Mouse (Mus musculus): ENCODE data around the gene Mgmt.

Gene Mgmt

GRCm38 (mm10) chr7:137061109-137061508, 166.7 kb downstream of the Mgmt start:
- DNase-seq (ENCODE audit: low spot score): no peak

DNA sequence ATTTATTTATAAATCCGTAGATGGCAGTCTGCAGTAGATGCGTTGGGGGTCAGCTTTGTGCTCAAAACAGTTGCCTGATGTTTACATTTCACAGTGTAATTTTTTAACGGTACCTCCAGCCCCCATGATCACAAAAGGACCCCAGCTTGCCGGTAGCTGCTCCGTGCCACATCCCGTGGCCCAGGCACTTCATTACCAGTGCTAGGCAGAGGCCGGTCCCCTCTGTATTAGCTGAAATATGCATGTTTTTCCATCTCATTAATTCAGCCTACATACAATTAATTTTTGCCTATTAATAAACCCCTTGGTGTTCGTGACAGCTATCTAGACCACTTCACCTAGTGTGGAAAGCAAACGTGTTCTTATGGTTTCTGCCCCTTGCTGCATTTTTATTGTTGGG, 169.8 kb downstream of the Mgmt start:
- DNase-seq (ENCODE audit: low spot score): no peak

- DNase-seq (ENCODE audit: low spot score): no peak
These were observed 171.0 kb downstream of the Mgmt start for GRCm38 (mm10) chr7:137065408-137065807.

DNA sequence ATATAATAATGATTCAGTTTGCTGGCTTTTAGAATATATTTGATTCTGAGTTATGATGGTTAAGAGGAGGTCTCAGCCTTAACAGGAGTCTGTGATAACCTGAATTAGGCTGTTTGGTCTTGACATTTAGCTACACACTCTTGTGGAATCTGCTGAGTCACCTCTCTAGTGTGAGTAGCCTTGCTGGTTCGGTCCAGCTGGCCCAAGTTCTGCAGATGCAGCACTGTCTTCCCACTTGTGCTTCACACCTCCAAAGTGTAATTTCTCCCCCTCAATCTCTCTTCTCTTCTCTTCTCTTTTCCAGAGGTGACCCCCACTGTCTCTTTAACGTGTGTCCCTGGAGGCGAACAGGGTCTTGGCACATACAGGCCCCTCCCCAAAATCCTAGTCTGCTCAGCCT, 171.8 kb downstream of the Mgmt start:
- no peak for DNase-seq (ENCODE audit: low spot score)

- no peak for DNase-seq (ENCODE audit: low spot score)
These were observed 172.6 kb downstream of the Mgmt start for GRCm38 (mm10) chr7:137066997-137067396.

GRCm38 (mm10) chr7:137067758-137068157, 173.3 kb downstream of the Mgmt start:
- DNase-seq (ENCODE audit: low spot score): no peak

- DNase-seq (ENCODE audit: low spot score): no peak
These were observed 174.4 kb downstream of the Mgmt start for GRCm38 (mm10) chr7:137068796-137069195.

DNA sequence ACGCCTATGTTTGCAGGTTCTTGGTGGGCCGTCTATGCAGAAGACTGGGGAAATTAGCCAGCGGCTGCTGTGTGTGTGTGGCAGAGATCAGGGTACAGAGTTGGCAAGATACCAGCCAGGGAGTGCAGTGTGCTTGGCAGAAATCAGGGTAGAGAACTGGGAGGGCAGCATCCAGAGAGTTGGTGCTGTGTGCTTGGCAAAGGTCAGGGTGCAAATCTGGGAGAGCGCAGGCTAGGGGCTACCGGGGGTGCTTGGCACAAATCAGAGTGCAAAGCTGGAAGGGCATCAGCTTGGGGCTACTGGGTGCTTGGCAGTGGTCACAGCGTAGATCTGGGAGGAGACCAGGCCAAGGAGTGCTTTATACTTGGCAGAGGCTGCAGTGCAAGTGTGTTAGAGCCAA, 175.4 kb downstream of the Mgmt start:
- DNase-seq (ENCODE audit: low spot score): no peak

DNA sequence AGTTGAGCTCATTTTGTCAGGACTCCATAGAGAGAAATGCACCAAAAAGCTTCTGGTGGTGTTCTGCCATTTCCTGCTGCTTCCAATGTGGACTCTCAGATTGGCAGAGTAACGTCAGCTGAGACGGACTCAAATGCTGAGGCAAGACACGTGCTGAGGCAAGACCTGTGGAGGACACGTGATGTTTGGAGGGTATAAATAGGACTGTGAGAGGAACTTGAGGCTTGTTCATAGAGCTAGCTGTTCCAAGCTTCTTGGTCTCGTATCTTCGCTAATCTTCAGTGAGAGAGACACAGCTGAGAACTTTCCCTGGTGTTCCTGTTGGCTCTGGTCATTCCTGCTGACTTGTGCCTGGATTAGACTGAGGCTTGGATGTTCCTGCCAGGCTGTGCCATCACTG, 176.9 kb downstream of the Mgmt start:
- DNase-seq (ENCODE audit: low spot score): no peak

DNA sequence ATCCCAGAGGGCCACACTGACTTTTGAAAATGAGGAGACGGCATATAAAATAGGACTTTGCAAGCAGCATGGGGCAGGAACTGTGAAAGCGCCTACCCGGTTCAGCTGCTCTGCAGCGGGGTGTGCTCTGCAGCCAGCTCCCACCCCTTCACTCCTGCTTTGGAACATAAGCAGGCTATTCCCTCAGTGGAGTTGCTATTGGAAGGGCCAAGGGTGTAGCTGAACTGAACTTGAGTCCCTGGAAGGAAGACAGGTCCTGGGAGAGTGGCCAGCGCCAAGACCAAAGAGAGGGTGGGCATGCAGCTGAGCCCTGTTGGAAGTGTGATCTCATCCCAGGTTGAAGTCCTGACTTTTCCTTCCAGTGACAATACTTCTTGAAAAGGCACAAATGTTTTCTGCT, 179.5 kb downstream of the Mgmt start:
- peak; percentile 46 for DNase-seq (ENCODE audit: low spot score)

DNA sequence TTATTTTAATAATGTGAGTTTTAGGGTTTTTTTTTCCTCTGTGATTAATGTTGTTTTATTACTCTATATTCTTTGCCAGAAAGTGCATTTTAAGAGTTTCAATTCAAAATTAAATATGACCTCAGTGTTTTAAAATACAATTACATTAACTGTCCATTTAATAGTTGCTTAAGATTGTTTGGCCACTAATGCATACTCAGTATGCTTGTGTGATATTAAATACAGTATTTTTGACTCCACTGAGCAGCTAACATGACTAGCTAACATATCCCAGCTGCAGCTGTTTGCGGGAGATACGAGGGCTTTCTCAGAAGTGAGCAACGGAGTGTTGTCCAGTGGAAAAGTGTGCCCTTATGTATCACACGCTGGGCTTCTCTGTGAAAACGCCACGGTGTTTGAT, 179.9 kb downstream of the Mgmt start:
- no peak for DNase-seq (ENCODE audit: low spot score)

DNA sequence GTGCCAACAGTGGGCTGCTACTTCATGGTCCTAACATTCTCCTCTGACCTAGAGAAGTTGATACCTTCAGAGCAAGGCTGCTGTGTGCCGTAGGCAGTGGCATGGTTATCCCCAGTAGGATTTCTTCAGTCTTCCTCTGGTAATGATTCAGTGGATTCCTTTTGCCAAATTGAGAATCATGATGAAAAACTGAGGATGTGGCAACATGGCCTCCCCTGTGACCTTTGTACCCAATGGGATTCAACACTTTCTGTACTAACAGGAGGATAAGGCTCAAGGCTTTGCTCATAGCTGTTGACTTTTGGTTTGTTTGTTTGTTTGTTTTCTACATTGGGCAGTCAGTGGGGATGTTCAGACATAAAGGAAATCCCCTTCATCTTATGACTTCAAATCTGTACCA, 180.9 kb downstream of the Mgmt start:
- DNase-seq (ENCODE audit: low spot score): no peak

- DNase-seq (ENCODE audit: low spot score): no peak
These were observed 185.8 kb downstream of the Mgmt start for GRCm38 (mm10) chr7:137080171-137080570.

DNA sequence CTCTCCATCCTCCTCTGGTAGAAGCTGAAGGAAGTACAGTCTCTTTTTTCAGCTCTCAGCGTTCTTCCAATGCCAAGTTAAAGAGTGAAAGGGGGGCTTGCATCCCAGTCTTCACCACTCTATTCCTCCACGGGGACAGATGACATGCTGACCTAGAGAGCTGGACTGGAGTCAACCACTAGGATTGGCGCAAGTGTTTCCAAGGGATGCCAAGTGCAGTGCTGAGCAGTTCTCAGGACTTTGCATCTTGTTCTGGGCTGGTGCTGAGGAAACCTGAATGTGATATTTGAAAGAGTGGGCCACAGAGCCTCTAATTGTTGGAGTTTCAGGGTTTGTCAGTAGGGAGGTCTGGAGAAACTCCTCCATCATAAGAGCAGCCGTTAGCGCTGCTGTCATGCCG, 187.8 kb downstream of the Mgmt start:
- DNase-seq (ENCODE audit: low spot score): no peak

GRCm38 (mm10) chr7:137084651-137085050, 190.2 kb downstream of the Mgmt start:
- no peak for DNase-seq (ENCODE audit: low spot score)

DNA sequence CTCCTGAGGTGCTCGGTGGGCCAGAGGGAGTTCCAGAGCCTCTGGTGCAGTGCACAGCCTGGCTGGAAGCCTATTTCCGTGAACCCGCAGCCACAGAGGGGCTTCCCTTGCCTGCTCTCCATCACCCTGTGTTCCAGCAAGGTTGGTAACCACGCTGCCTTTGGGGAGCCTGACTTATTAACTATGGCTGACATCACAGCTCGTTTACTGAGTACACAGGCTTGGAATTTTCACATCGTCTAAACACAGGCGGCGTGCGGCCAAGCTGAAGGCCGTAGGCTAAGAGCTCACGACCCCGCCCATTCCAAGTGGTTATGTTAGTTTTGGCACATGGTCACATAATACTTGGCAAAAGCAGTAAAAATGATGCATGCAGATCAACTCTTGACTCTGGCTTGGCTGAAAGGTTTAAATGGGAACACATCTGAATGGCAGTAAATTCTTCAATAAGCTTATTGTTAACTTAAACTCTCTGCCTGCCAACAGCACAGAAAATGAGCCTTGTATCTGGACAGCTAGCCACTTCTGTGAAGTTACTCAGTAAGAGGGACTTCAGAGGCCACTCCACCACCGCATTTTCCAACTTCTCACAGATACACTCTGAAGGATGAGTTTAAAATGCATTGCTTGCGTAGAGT, 191.7 kb downstream of the Mgmt start:
- DNase-seq (ENCODE audit: low spot score): peak; percentile 79

- no peak for DNase-seq (ENCODE audit: low spot score)
These were observed 192.7 kb downstream of the Mgmt start for GRCm38 (mm10) chr7:137087136-137087535.

DNA sequence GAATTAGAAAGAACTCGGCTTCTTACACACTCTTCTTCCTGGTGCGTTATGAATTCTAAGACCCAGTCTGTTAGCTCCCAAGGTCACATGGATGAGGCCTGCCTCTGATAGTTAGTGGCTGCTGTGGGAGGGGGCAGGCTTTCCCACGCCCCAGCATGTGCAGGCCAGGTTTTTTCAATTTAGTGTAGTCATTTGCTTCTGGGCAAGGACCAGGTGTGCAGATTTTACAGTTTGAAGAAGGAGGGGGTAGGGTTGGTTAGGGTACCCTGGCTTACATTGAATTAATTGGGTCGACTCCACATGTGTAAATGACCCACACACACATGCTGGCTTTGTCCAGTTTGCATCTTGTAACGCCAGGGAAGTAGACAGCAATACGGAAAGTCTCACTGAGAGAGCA, 193.7 kb downstream of the Mgmt start:
- no peak for DNase-seq (ENCODE audit: low spot score)

GRCm38 (mm10) chr7:137094551-137094950, 200.1 kb downstream of the Mgmt start:
- no peak for DNase-seq (ENCODE audit: low spot score)

DNA sequence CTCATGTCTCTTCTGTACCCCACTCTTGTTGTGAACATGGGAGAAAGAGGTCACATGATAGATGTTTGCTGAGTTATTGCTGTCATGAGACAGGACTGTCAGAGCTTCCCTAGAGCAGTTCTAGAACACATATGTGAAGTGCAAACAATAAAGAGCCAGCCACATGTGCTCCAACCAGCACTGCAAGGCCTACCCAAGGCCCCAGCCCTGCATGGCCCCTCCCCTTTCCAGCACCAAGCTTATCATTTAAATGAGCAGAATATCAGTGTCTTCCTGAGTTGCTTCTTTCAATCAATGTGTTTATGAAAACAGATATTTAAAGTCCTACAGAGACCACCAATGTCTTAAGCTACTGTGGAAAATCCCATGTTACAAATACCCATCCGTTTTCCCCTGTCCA, 201.3 kb downstream of the Mgmt start:
- DNase-seq (ENCODE audit: low spot score): no peak

GRCm38 (mm10) chr7:137099766-137100165, 205.4 kb downstream of the Mgmt start:
- no peak for DNase-seq (ENCODE audit: low spot score)

GRCm38 (mm10) chr7:137102606-137103195, 208.3 kb downstream of the Mgmt start:
- DNase-seq (ENCODE audit: low spot score): no peak

- DNase-seq (ENCODE audit: low spot score): no peak
These were observed 217.7 kb downstream of the Mgmt start for GRCm38 (mm10) chr7:137112101-137112500.

GRCm38 (mm10) chr7:137116246-137116645, 221.8 kb downstream of the Mgmt start:
- DNase-seq (ENCODE audit: low spot score): no peak
